Mouse (Mus musculus): ENCODE measurements around the gene Olfr385.
"Not testable (repeated sequence)": the region's sequence is repeated elsewhere in the genome, so short reads cannot be mapped to it uniquely, and the experiment has no call there.

Gene Olfr385

GRCm38 (mm10) chr11:73592908-73593307 is at the start of gene Olfr385:
Gene Olfr385, minus strand, starts transcription at chr11:73593008.
- no peak for DNase-seq (ENCODE audit: low spot score in 2 of 2)

- DNase-seq (ENCODE audit: low spot score in 2 of 2), result no peak
Measured at GRCm38 (mm10) chr11:73598294-73598693, 5.5 kb upstream of the Olfr385 start, which contains the start of gene Olfr384. Gene Olfr384, plus strand, starts transcription at chr11:73598594.

- DNase-seq (ENCODE audit: low spot score in 2 of 2), result not testable (repeated sequence)
Measured at GRCm38 (mm10) chr11:73583188-73583587, 9.6 kb downstream of the Olfr385 start.

GRCm38 (mm10) chr11:73579871-73580270 is 12.9 kb downstream of the Olfr385 start:
- no peak for DNase-seq (ENCODE audit: low spot score in 2 of 2)
